Mouse (Mus musculus) central nervous system, embryonic 11.5 days (tissue): ENCODE data around the gene Pphln1. TPM values are rescaled to one million over a fixed set of nuclear protein-coding genes. Genes with fewer than 3 reads are reported as not detected.

Source experiments
- polyA plus RNA-seq: library from polyadenylated mRNA; depleted of rRNA; stranded (reverse); fragments of >200 nt; gene quantifications from 2 replicates; pipeline ENCODE4 v1.2.3, GENCODE M21; 2012; rRNA removed

The Pphln1 gene
- polyA plus RNA-seq = 50.5 and 55.4 TPM in 2 replicates

DNA sequence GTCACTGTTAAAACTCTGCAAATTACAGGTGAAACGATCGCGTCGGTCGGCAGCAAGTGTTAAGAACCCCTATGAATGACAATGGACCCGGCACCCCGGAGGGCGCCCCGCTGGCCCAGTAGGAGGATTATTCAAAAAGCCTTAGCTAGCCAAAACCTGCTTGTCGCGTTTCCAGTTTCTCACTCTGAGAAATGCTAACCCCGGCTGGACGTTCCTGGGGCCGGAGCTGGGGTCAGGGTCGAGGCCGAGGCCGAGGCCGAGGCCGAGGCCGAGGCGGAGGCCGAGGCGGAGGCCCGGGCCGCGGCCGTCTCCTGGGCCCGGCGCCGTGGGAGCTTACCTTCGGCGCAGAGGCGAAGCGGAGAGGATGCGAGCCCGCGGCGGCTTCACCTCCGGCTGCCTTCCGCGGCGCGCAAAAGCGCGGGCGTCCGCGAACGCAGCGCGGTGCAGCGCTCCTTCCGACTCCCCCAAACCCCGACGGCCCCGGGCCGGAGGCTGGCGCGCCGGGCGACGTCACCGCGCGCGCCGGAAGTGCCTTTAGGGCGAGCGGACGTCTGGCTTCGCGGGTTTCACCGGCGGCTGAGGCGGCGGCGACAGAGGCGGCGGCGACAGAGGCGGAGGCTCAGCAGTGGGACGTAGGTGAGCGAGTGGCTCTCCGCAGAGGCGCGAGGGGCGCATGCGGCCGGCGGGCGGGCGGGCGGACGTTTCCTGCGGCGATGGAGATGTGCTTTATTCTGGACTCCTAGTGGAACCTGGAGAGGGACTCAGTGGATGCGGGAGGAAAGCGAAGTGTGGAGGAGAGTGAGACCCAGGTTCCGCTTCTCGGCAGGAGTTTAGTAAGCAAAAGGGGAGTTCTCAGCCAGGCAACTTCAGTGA lies at the start of gene Pphln1, which contains the start of gene Zcrb1:
Gene Pphln1 (plus strand): TSS at position 525 of the 873 bp plus-strand sequence.
Gene Zcrb1 (minus strand): TSS at position 509 of the 873 bp plus-strand sequence.

Other genes with a start within 250 kb of the Pphln1 start
- gene Gxylt1, start 123.2 kb upstream of the Pphln1 start, polyA plus RNA-seq = 20.2 and 23.1 TPM in 2 replicates
- gene Yaf2, start 61.4 kb upstream of the Pphln1 start, polyA plus RNA-seq = 38.8 and 62.1 TPM in 2 replicates
- gene Zcrb1, start within 50 bp of the Pphln1 start, polyA plus RNA-seq = 147 and 474 TPM in 2 replicates
- 9.6 and 13.4 TPM in 2 replicates for gene Prickle1, start 197.5 kb downstream of the Pphln1 start, polyA plus RNA-seq